Mouse (Mus musculus): ENCODE measurements at regions not wholly inside any gene's neighbourhood (a gene's known extent, or its start where the extent isn't known, plus 50 kb on each side); places are given as distances from the start of the nearest gene placed in this dataset.

- 62% methylated on average over 7 of the region's 7 CpGs for whole genome bisulfite sequencing (ENCODE audit: insufficient replicate concordance)
- Histone ChIP-seq H3K4me1 (replicated peaks; ENCODE audit: control insufficient read depth in 2 of 2, insufficient read depth in 2 of 2, low read length in 1 of 2) (peaks cover 0 to 10% of the 10 kb centered on the region in 2 experiments; a peak in 1 of 4 replicates), H3K36me3 (replicated peaks; ENCODE audit: control insufficient read depth, insufficient read depth, low read depth) (no peaks in the 10 kb centered on the region), H3K9ac (replicated peaks) (no peak overlapping the region), H3K9me3 (ENCODE audit: control insufficient read depth, low read length) (no peaks in the 10 kb centered on the region), H3K27ac (no peak overlapping the region), H3K27me3 (ENCODE audit: control insufficient read depth, insufficient read depth, low read length) (no peaks in the 10 kb centered on the region), H3K4me2 (ENCODE audit: low read depth) (no peak overlapping the region), H3K4me3 (ENCODE audit: insufficient read depth in 1 of 2, low read depth in 2 of 2, low read length in 2 of 2) (no peak overlapping the region)
- DNase-seq (ENCODE audit: low read depth in 3 of 3, low spot score in 3 of 3) = no peak
- TF ChIP-seq EP300 (IDR thresholded peaks at IDR 0.05; ENCODE audit: low read depth) = no peak
- TF ChIP-seq CTCF (IDR thresholded peaks at IDR 0.05; ENCODE audit: low read depth) = no peak
- no peak for ATAC-seq (ENCODE audit: insufficient read depth)
Observed at GRCm38 (mm10) chr9:61840353-61840752, 74.0 kb downstream of the Rplp1 start.

GRCm38 (mm10) chr9:61833226-61833625 lies 81.1 kb downstream of the Rplp1 start:
- no peaks in the 10 kb centered on the region for H3K9me3 ChIP-seq (ENCODE audit: control insufficient read depth, low read length)
- H3K27me3 ChIP-seq (ENCODE audit: control insufficient read depth, insufficient read depth, low read length) = no peaks in the 10 kb centered on the region; the same call in 1 of the 2 replicates
- DNase-seq (ENCODE audit: low read depth in 3 of 3, low spot score in 3 of 3) (no peak), ATAC-seq (ENCODE audit: insufficient read depth) (no peak)
- no peaks in the 10 kb centered on the region for H3K36me3 ChIP-seq (replicated peaks; ENCODE audit: control insufficient read depth, insufficient read depth, low read depth)
- no peak overlapping the region for H3K4me3 ChIP-seq (ENCODE audit: insufficient read depth in 1 of 2, low read depth in 2 of 2, low read length in 2 of 2)
- no peak for TF ChIP-seq EP300 (IDR thresholded peaks at IDR 0.05; ENCODE audit: low read depth)
- TF ChIP-seq CTCF (IDR thresholded peaks at IDR 0.05; ENCODE audit: low read depth) = no peak
- 67% methylated on average over 9 of the region's 9 CpGs for WGBS (ENCODE audit: insufficient replicate concordance)
- H3K9ac ChIP-seq (replicated peaks) = no peak overlapping the region
- no peaks in the 10 kb centered on the region for H3K4me1 ChIP-seq (replicated peaks; ENCODE audit: control insufficient read depth in 2 of 2, insufficient read depth in 2 of 2, low read length in 1 of 2)
- H3K4me2 ChIP-seq (ENCODE audit: low read depth) = no peak overlapping the region
- H3K27ac ChIP-seq = no peak overlapping the region

GRCm38 (mm10) chr9:61830236-61830635 lies 84.1 kb downstream of the Rplp1 start:
- Histone ChIP-seq H3K27me3 (ENCODE audit: control insufficient read depth, insufficient read depth, low read length) (no peaks in the 10 kb centered on the region; the same call in 1 of the 2 replicates), H3K4me3 (ENCODE audit: insufficient read depth in 1 of 2, low read depth in 2 of 2, low read length in 2 of 2) (no peak overlapping the region), H3K27ac (no peak overlapping the region), H3K36me3 (replicated peaks; ENCODE audit: control insufficient read depth, insufficient read depth, low read depth) (no peaks in the 10 kb centered on the region), H3K4me2 (ENCODE audit: low read depth) (no peak overlapping the region), H3K9ac (replicated peaks) (no peak overlapping the region), H3K9me3 (ENCODE audit: control insufficient read depth, low read length) (no peaks in the 10 kb centered on the region), H3K4me1 (replicated peaks; ENCODE audit: control insufficient read depth in 2 of 2, insufficient read depth in 2 of 2, low read length in 1 of 2) (peaks cover 0 to 8% of the 10 kb centered on the region in 2 experiments; a peak in 1 of 4 replicates)
- 57% methylated on average over 7 of the region's 7 CpGs for WGBS (ENCODE audit: insufficient replicate concordance)
- ATAC-seq (ENCODE audit: insufficient read depth) (no peak), DNase-seq (ENCODE audit: low read depth in 3 of 3, low spot score in 3 of 3) (no peak)
- TF ChIP-seq CTCF (IDR thresholded peaks at IDR 0.05; ENCODE audit: low read depth) (peak; percentile 73), EP300 (IDR thresholded peaks at IDR 0.05; ENCODE audit: low read depth) (no peak)

- Histone ChIP-seq H3K27me3 (ENCODE audit: control insufficient read depth, insufficient read depth, low read length) (no peaks in the 10 kb centered on the region; the same call in 1 of the 2 replicates), H3K4me3 (ENCODE audit: insufficient read depth in 1 of 2, low read depth in 2 of 2, low read length in 2 of 2) (no peak overlapping the region), H3K4me2 (ENCODE audit: low read depth) (no peak overlapping the region), H3K4me1 (replicated peaks; ENCODE audit: control insufficient read depth in 2 of 2, insufficient read depth in 2 of 2, low read length in 1 of 2) (peaks cover 0 to 8% of the 10 kb centered on the region in 2 experiments; a peak in 1 of 4 replicates), H3K9ac (replicated peaks) (no peak overlapping the region), H3K36me3 (replicated peaks; ENCODE audit: control insufficient read depth, insufficient read depth, low read depth) (no peaks in the 10 kb centered on the region), H3K9me3 (ENCODE audit: control insufficient read depth, low read length) (no peaks in the 10 kb centered on the region), H3K27ac (no peak overlapping the region)
- WGBS (ENCODE audit: insufficient replicate concordance) = 53% methylated on average over 8 of the region's 8 CpGs
- ATAC-seq (ENCODE audit: insufficient read depth) = no peak
- TF ChIP-seq EP300 (IDR thresholded peaks at IDR 0.05; ENCODE audit: low read depth) = no peak
- TF ChIP-seq CTCF (IDR thresholded peaks at IDR 0.05; ENCODE audit: low read depth) = no peak
- DNase-seq (ENCODE audit: low read depth in 3 of 3, low spot score in 3 of 3) = no peak
Observed at GRCm38 (mm10) chr9:61829736-61830135, 84.6 kb downstream of the Rplp1 start.

GRCm38 (mm10) chr9:61829301-61829700 lies 85.0 kb downstream of the Rplp1 start:
- no peak for ATAC-seq (ENCODE audit: insufficient read depth)
- WGBS (ENCODE audit: insufficient replicate concordance) = 44% methylated on average over 3 of the region's 3 CpGs
- H3K9ac ChIP-seq (replicated peaks) = no peak overlapping the region

More at GRCm38 (mm10) chr9:61829301-61829700, 85.0 kb downstream of the Rplp1 start:
- TF ChIP-seq CTCF (IDR thresholded peaks at IDR 0.05; ENCODE audit: low read depth) (no peak), EP300 (IDR thresholded peaks at IDR 0.05; ENCODE audit: low read depth) (no peak)
- Histone ChIP-seq H3K27ac (no peak overlapping the region), H3K4me3 (ENCODE audit: insufficient read depth in 1 of 2, low read depth in 2 of 2, low read length in 2 of 2) (no peak overlapping the region), H3K4me2 (ENCODE audit: low read depth) (no peak overlapping the region), H3K27me3 (ENCODE audit: control insufficient read depth, insufficient read depth, low read length) (no peaks in the 10 kb centered on the region; the same call in 1 of the 2 replicates), H3K4me1 (replicated peaks; ENCODE audit: control insufficient read depth in 2 of 2, insufficient read depth in 2 of 2, low read length in 1 of 2) (peaks cover 0 to 8% of the 10 kb centered on the region in 2 experiments; a peak in 1 of 4 replicates), H3K9me3 (ENCODE audit: control insufficient read depth, low read length) (no peaks in the 10 kb centered on the region), H3K36me3 (replicated peaks; ENCODE audit: control insufficient read depth, insufficient read depth, low read depth) (no peaks in the 10 kb centered on the region)
- no peak for DNase-seq (ENCODE audit: low read depth in 3 of 3, low spot score in 3 of 3)
